Mouse (Mus musculus) liver, embryonic 11.5 days (tissue): ENCODE results near the gene Adra1d. TPM values are rescaled to one million over a fixed set of nuclear protein-coding genes. Genes with fewer than 3 reads are reported as not detected.
A peak's percentile ranks its signal among the peaks of the same experiment; 100 is the strongest.

Experiments used
- ATAC-seq: fragments of 200-750 bp; cut with Nextera tagmentation; replicated peaks from 2 replicates; pipeline ENCODE4 v1.8.0; 2017; ENCODE audit warnings: moderate number of reproducible peaks, mild to moderate bottlenecking, moderate TSS enrichment, moderate library complexity; ENCODE audit not compliant: low FRiP score
- DNase-seq: peaks from one replicate; pipeline ENCODE4 v3.0.0-alpha.2; 2017; ENCODE audit warnings: low spot score
- H3K27ac ChIP-seq: fragments of 300-500 bp; sonication (generic); 2 replicates; pipeline ENCODE4 v1.5.1; 2014; ENCODE audit warnings: mild to moderate bottlenecking, low read depth, low read length, control low read depth
- H3K27me3 ChIP-seq: fragments of 300-500 bp; sonication (generic); replicated peaks from 2 replicates; pipeline ENCODE4 v1.6.1; 2014; ENCODE audit warnings: low read length, mixed read lengths; ENCODE audit not compliant: control insufficient read depth, insufficient read depth
- H3K36me3 ChIP-seq: fragments of 300-500 bp; sonication (generic); 2 replicates; pipeline ENCODE4 v1.6.1; 2014; ENCODE audit warnings: mild to moderate bottlenecking, low read length, moderate library complexity, mixed read lengths; ENCODE audit not compliant: control insufficient read depth, insufficient read depth
- H3K4me1 ChIP-seq: fragments of 300-500 bp; sonication (generic); replicated peaks from 2 replicates; pipeline ENCODE4 v1.6.1; 2014; ENCODE audit warnings: low read length, mixed read lengths; ENCODE audit not compliant: control insufficient read depth, insufficient read depth
- H3K4me2 ChIP-seq: fragments of 300-500 bp; sonication (generic); 2 replicates; pipeline ENCODE4 v1.6.1; 2014; ENCODE audit warnings: mild to moderate bottlenecking, control low read depth, moderate library complexity
- H3K4me3 ChIP-seq: fragments of 300-500 bp; sonication (generic); 2 replicates; pipeline ENCODE4 v1.5.1; 2014; ENCODE audit warnings: low read depth, low read length, control low read depth
- H3K9ac ChIP-seq: fragments of 300-500 bp; sonication (generic); 2 replicates; pipeline ENCODE4 v1.6.1; 2014; ENCODE audit warnings: low read depth, low read length, control low read depth
- H3K9me3 ChIP-seq: fragments of 300-500 bp; sonication (generic); 2 replicates; pipeline ENCODE4 v1.6.1; 2016; ENCODE audit warnings: low read length, inconsistent platforms, mixed read lengths; ENCODE audit not compliant: control insufficient read depth
- WGBS: fragments of 180-500 bp; shearing (Covaris S2); extraction: QIAGEN DNeasy Blood & Tissue Kit; methylation state at CpG from one replicate; pipeline ENCODE4 v1.1.7; 2014; 5-methylcytosine and 5-hydroxymethylcytosine counted together
- polyA plus RNA-seq: library from polyadenylated mRNA; unstranded; fragments of >200 nt; fragmentation: Nextera tagmentation; extraction: Ambion mirVana; gene quantifications from 2 replicates; pipeline ENCODE4 v1.2.1, GENCODE M21; 2014

The Adra1d gene
- polyA plus RNA-seq, 1 experiment from 2014 or later, result 1.5 TPM

DNA sequence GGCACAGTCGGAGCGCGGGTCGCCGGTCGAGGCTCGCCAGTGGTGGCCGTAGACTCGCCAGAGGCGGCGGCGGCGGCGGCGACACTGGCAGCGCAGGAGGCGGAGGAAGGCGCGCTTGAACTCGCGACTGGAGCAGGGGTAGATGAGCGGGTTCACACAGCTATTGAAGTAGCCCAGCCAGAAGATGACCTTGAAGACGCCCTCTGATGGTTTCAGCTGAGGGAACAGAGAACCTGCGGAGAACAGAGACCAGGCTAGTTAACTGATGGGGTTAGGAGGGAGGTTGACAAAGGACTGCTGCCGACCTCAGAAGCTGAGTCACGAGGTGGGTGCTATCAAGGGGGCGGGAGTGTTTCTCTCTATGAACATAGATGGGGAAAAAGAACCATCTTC is 15.8 kb downstream of the Adra1d start:
- peak overlapping the region; percentile 74 for H3K4me2 ChIP-seq
- DNase-seq, result no peak
- no peaks in the 10 kb centered on the region for H3K36me3 ChIP-seq
- peaks cover 49% of the 10 kb centered on the region for H3K27me3 ChIP-seq
- no peak overlapping the region for H3K9ac ChIP-seq
- H3K4me3 ChIP-seq, result peak overlapping the region; percentile 45
- no peaks in the 10 kb centered on the region; the same call in 1 of the 2 replicates for H3K4me1 ChIP-seq
- H3K9me3 ChIP-seq, result no peaks in the 10 kb centered on the region
- H3K27ac ChIP-seq, result no peak overlapping the region
- 3% methylated on average over 27 of the region's 27 CpGs for WGBS
- ATAC-seq, result no peak

DNA sequence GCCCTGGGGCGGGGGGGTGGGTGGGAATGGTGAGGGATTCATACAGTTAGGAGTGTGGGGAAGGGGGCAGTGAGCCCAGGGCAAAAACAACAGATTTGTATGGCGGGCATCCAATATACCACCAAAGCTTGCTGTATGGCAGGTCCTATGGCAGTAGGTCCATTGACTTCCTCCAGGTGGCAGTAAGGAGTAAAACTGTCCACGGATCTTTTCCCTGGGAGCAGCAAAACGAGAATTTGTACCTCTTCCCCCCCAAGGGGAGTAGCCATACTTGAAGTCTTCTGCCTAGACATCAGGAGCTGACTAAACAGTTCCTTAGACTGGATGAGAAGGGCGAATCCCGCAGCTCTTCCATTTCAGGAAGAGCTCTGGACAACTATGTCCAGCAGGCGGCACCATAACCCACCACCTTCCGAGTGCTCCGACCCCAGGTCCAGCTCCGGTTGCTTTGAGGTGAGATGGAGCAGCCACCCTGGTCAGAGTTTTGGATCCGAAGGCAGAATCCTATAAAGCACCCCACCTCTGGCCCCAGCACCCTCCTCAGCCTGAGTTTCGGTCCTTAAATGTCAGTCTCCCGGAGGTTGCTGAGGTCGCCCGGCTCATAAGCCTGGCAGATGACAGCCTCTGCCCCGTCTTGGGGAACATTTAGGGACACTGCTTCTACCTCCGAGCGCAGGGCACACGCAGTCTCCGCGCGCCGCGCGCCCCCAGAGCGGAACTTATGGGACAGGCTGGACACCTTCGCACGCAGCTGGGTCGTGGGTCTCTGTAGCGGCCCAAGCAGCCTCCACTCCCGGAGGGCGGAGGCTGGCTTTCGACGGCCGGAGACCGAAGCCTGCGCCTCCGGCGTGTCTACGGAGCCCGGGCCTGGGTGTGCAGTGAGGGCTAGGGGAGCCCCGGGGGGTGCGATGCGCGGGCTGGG is 16.4 kb downstream of the Adra1d start:
- WGBS, result 3% methylated on average over 45 of the region's 45 CpGs
- DNase-seq (peak; percentile 73), ATAC-seq (no peak; the same call in 1 of the 2 replicates)
- H3K36me3 ChIP-seq, result no peaks in the 10 kb centered on the region
- no peak overlapping the region for H3K9ac ChIP-seq
- H3K4me3 ChIP-seq, result peak overlapping the region; percentile 45
- H3K4me1 ChIP-seq, result no peaks in the 10 kb centered on the region; the same call in 1 of the 2 replicates
- peak overlapping the region; percentile 74 for H3K4me2 ChIP-seq
- H3K27ac ChIP-seq, result no peak overlapping the region
- peaks cover 46% of the 10 kb centered on the region for H3K27me3 ChIP-seq
- no peaks in the 10 kb centered on the region for H3K9me3 ChIP-seq

DNA sequence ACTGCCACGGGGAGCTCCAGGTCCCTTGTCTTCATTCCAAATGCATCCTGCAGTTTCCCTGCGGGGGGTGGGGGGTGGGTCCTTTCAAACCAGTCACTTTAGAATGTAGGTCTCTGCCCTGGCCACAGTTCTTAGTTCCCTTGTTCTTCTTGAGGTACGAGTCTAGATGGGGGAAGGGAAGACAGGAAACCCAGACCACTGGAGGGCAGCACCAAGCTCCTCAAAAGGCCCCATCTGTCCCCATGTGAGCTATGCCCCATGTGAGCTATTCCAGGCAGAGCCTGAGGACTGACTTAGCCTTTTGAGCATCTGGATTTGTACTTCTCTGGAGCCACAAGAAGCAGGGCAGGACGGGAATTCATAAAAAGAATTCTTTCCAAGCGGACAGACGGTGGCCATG is 19.6 kb downstream of the Adra1d start:
- no peaks in the 10 kb centered on the region for H3K9me3 ChIP-seq
- no peaks in the 10 kb centered on the region; the same call in 1 of the 2 replicates for H3K4me1 ChIP-seq
- ATAC-seq (no peak), DNase-seq (no peak)
- H3K4me2 ChIP-seq, result no peak overlapping the region
- peaks cover 23% of the 10 kb centered on the region for H3K27me3 ChIP-seq
- H3K27ac ChIP-seq, result no peak overlapping the region
- 28% methylated on average over 6 of the region's 6 CpGs for WGBS
- H3K36me3 ChIP-seq, result no peaks in the 10 kb centered on the region
- H3K4me3 ChIP-seq, result no peak overlapping the region
- H3K9ac ChIP-seq, result no peak overlapping the region

DNA sequence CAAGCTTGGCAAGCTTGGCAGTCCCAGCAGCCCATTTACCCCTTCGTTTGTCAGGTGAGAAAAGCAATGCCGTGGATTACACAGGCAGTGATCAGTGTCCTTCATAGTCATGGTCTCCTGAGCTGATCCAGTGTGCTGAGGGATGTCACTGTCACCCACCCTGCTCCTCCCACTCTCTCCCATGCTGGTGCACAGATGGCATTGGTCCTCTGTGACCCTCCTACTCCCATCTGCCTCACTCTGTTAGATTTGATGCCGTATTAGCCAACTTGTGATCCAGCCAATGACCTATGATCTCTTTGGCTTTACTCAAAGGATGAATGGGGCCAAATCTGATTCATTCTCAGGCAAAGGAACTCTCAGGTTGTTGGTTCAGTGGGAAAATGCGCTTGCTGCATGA is 20.4 kb downstream of the Adra1d start:
- H3K36me3 ChIP-seq, result no peaks in the 10 kb centered on the region
- no peak overlapping the region for H3K27ac ChIP-seq
- peaks cover 14% of the 10 kb centered on the region for H3K27me3 ChIP-seq
- ATAC-seq (no peak), DNase-seq (no peak)
- no peak overlapping the region for H3K4me3 ChIP-seq
- H3K4me1 ChIP-seq, result no peaks in the 10 kb centered on the region; the same call in 1 of the 2 replicates
- 74% methylated on average over 4 of the region's 4 CpGs for WGBS
- H3K9ac ChIP-seq, result no peak overlapping the region
- no peaks in the 10 kb centered on the region for H3K9me3 ChIP-seq
- no peak overlapping the region for H3K4me2 ChIP-seq

DNA sequence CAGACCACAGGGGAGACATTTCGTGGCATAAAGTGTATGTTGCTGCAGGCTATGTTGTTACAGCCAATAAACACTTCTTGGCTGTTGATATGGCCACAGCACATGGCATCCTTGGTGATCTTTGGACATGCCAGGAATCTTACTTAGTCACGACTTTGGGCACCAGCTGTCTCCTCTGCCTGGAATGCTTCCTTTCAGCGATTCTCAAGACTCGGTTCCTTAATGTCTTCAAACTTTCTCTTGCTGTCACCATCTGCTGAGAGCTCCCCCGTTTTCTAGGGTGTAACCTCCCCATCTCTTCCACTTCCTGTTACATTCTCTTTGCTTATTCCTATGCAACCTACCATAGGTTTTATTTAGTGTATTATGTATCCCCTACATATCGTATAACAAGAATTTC is 22.3 kb downstream of the Adra1d start:
- Histone ChIP-seq H3K4me1 (no peaks in the 10 kb centered on the region), H3K27me3 (peaks cover 3% of the 10 kb centered on the region; the same call in 1 of the 2 replicates), H3K4me3 (no peak overlapping the region), H3K9me3 (no peaks in the 10 kb centered on the region), H3K9ac (no peak overlapping the region), H3K27ac (no peak overlapping the region), H3K4me2 (no peak overlapping the region), H3K36me3 (no peaks in the 10 kb centered on the region)
- DNase-seq, result no peak
- no peak for ATAC-seq
- 78% methylated on average over 6 of the region's 6 CpGs for WGBS

DNA sequence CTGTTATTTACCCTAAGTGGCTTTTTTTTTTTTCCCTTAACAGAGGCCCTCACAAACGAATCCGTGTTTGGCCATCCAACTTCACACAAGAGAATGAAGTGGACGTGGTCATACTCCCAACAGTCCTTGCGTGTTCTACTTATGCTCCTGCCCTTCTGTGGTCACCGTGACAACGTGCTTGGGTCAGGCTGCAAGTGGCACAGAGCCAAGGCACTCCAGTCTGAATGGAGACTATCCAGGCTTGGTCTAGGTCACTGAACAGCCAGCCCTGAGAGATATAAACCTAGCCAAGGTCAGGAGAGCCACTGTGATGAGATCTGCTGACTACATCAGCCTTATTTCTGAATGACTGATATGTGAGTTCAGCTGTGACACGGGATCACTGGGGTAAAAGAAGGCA is 23.7 kb downstream of the Adra1d start:
- Histone ChIP-seq H3K9ac (no peak overlapping the region), H3K4me3 (no peak overlapping the region), H3K36me3 (no peaks in the 10 kb centered on the region), H3K27ac (no peak overlapping the region), H3K27me3 (no peaks in the 10 kb centered on the region), H3K9me3 (no peaks in the 10 kb centered on the region), H3K4me2 (no peak overlapping the region), H3K4me1 (no peaks in the 10 kb centered on the region)
- no peak for DNase-seq
- WGBS, result 71% methylated on average over 7 of the region's 7 CpGs
- ATAC-seq, result no peak

DNA sequence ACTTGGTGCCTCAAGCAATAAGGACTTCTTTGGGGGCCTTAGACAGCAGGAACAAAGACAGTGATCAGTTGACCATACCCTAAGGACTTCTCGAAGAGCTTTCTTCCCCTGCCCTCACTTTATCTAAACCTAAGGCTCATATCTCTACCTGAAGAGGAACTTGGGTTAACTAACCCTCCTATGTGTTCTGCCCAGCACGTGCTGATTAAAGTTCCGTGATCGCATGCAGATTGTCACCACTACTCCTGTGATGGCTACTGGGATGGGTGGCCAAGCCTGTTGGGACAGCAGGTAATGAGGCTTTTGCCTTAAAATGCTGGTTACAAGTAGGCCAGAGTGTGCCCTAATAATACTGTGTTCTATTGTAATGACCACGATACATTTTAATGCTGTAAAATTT is 26.9 kb downstream of the Adra1d start:
- H3K9me3 ChIP-seq, result no peaks in the 10 kb centered on the region
- no peak overlapping the region for H3K27ac ChIP-seq
- H3K36me3 ChIP-seq, result no peaks in the 10 kb centered on the region
- H3K4me1 ChIP-seq, result peaks cover 3% of the 10 kb centered on the region; the same call in 1 of the 2 replicates
- H3K27me3 ChIP-seq, result no peaks in the 10 kb centered on the region
- no peak overlapping the region for H3K9ac ChIP-seq
- no peak overlapping the region for H3K4me3 ChIP-seq
- no peak for DNase-seq
- no peak for ATAC-seq
- H3K4me2 ChIP-seq, result no peak overlapping the region
- WGBS, result 70% methylated on average over 5 of the region's 5 CpGs

DNA sequence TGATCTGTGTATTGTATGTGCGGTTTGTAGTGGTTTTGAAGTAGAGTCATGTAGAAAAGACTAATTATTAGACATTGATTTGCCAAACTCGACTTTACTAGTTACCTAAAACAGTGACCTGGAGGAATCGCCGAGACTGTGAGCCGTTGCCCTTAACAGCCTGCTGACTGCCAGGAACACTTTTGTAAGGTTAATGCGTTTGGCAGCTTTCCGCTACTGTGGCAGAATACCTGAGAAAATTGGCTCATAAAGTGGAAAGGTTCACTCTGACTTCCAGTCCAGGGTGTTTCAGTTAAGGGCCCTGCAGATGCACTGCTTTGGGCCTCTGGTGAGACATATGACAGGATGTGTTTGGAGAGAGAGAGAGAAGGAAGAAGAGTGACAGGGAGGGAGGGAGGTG is 30.8 kb downstream of the Adra1d start:
- no peak for DNase-seq
- ATAC-seq, result no peak
- WGBS, result 82% methylated on average over 7 of the region's 7 CpGs
- H3K9me3 ChIP-seq, result no peaks in the 10 kb centered on the region
- H3K27me3 ChIP-seq, result no peaks in the 10 kb centered on the region
- H3K4me3 ChIP-seq, result no peak overlapping the region
- no peak overlapping the region for H3K9ac ChIP-seq
- peaks cover 3% of the 10 kb centered on the region; the same call in 1 of the 2 replicates for H3K4me1 ChIP-seq
- H3K36me3 ChIP-seq, result no peaks in the 10 kb centered on the region
- H3K4me2 ChIP-seq, result no peak overlapping the region
- H3K27ac ChIP-seq, result no peak overlapping the region

DNA sequence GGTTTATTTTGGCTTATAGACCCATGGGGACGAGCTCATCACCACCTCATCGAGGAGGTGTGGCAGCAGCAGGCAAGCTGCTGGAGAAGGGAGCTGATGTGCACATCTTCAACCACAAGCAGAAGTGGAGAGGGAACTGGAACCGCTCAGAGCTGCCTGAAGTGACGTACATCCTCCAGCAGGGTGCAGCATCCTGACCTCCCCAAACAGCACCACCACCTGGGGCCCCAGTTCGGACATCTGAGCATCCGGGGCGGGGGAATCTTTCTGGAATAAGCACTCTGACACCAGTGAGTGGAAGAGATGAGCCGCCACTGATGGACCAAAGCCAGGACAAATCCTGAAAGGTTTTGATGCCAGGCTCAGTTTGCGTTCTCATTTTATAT is 31.5 kb downstream of the Adra1d start:
- no peak overlapping the region for H3K4me2 ChIP-seq
- peaks cover 3% of the 10 kb centered on the region; the same call in 1 of the 2 replicates for H3K4me1 ChIP-seq
- no peak overlapping the region for H3K4me3 ChIP-seq
- 19% methylated on average over 9 of the region's 9 CpGs for WGBS
- H3K9me3 ChIP-seq, result no peaks in the 10 kb centered on the region
- DNase-seq, result no peak
- H3K27ac ChIP-seq, result no peak overlapping the region
- H3K36me3 ChIP-seq, result no peaks in the 10 kb centered on the region
- H3K9ac ChIP-seq, result no peak overlapping the region
- ATAC-seq, result peak; percentile 49; the same call in 1 of the 2 replicates
- H3K27me3 ChIP-seq, result no peaks in the 10 kb centered on the region
